Mouse (Mus musculus) G1E (cell line): ENCODE results near the gene Enc1. TPM values are rescaled to one million over a fixed set of nuclear protein-coding genes. Genes with fewer than 3 reads are reported as not detected.

Experiments used
- ATAC-seq: 2 replicates; pipeline ENCODE4 v1.8.0; 2016; ENCODE audit warnings: mild to moderate bottlenecking; ENCODE audit not compliant: insufficient number of reproducible peaks, poor library complexity, low FRiP score, severe bottlenecking; ENCODE audit errors: extremely low read depth
- DNase-seq: peaks from one replicate; pipeline ENCODE4 v3.0.0; 2012; ENCODE audit warnings: low spot score
- H3K27me3 ChIP-seq: 2 replicates; pipeline ENCODE4 v1.6.1; 2012; ENCODE audit warnings: mild to moderate bottlenecking, low read length, inconsistent platforms; ENCODE audit not compliant: insufficient read depth
- H3K36me3 ChIP-seq: replicated peaks from 2 replicates; pipeline ENCODE3; 2012; ENCODE audit warnings: mild to moderate bottlenecking, inconsistent platforms
- H3K4me1 ChIP-seq: 2 replicates; pipeline ENCODE4 v1.6.1; 2012; ENCODE audit warnings: low read depth, low read length, inconsistent platforms, mixed read lengths; ENCODE audit not compliant: insufficient read depth
- H3K4me3 ChIP-seq: 2 replicates; pipeline ENCODE4 v1.5.1; 2012; ENCODE audit warnings: low read depth, mild to moderate bottlenecking, inconsistent platforms, low read length, moderate library complexity, mixed read lengths
- H3K9me3 ChIP-seq: replicated peaks from 2 replicates; pipeline ENCODE4 v1.6.1; 2012; ENCODE audit warnings: inconsistent platforms
- CTCF ChIP-seq: IDR thresholded peaks from 2 replicates; pipeline ENCODE4 v1.5.1; 2012; ENCODE audit warnings: low read depth, low read length, inconsistent platforms, mixed read lengths
- GATA1 ChIP-seq: IDR thresholded peaks from 2 replicates; pipeline ENCODE4 v1.6.1; 2012; ENCODE audit warnings: borderline replicate concordance, low read length, inconsistent platforms, mixed read lengths
- GATA2 ChIP-seq: IDR thresholded peaks from 2 replicates; pipeline ENCODE4 v1.6.1; 2012; ENCODE audit warnings: low read depth, low read length, inconsistent platforms, borderline replicate concordance
- POLR2AphosphoS5 ChIP-seq: IDR thresholded peaks from 2 replicates; pipeline ENCODE4 v1.6.1; 2012; ENCODE audit warnings: low read depth, low read length, inconsistent platforms; ENCODE audit not compliant: insufficient replicate concordance
- TAL1 ChIP-seq: conservative IDR thresholded peaks from 2 replicates; pipeline ENCODE4 v1.6.1; 2012; ENCODE audit warnings: low read depth, low read length, inconsistent platforms, mixed read lengths
- polyA plus RNA-seq: library from polyadenylated mRNA; stranded (reverse); fragments of >175 nt; gene quantifications from 2 replicates; pipeline ENCODE4 v1.2.3, GENCODE M21; 2012
- total RNA-seq, 2 experiments: library from RNA; stranded (forward) in 1 of 2; stranded (reverse) in 1 of 2; fragments of 200-1000 nt in 1 of 2; fragments of >200 nt in 1 of 2; fragmentation: Nextera tagmentation in 1 of 2; gene quantifications; 2 replicates each; pipeline ENCODE4 v1.2.3; 2014 to 2017

The Enc1 gene
- total and polyA plus RNA-seq, 3 experiments, result 0.20 to 0.82 (median 0.38) TPM

DNA sequence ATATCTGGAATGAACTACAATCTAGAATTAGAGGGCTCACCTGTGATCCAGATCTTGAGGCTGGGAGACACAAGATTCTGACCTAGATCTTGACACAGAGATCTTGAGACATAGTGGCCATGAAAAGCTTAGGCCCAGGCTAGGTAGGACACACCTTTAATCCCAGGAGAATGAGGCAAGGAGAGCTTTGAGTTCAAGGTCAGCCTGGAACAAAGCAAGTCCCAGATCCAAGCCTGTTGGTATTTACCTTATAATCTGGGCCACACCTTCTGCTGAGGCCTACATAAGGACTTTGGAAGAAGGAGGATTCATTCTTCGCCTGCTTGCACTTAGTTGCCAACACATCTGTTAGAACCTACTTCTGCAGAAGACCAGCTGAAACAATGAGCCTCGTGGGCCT is 41.8 kb upstream of the Enc1 start:
- Histone ChIP-seq H3K4me3 (no peak overlapping the region), H3K4me1 (peaks cover 39% of the 10 kb centered on the region), H3K36me3 (peaks cover 13% of the 10 kb centered on the region), H3K27me3 (peaks cover 7% of the 10 kb centered on the region; the same call in 1 of the 2 replicates), H3K9me3 (no peaks in the 10 kb centered on the region)
- TF ChIP-seq CTCF, result no peak
- ATAC-seq (no peak), DNase-seq (no peak)

- Histone ChIP-seq H3K9me3 (no peaks in the 10 kb centered on the region), H3K27me3 (peaks cover 13% of the 10 kb centered on the region; the same call in 1 of the 2 replicates), H3K4me1 (peaks cover 54% of the 10 kb centered on the region), H3K4me3 (no peak overlapping the region), H3K36me3 (peaks cover 4% of the 10 kb centered on the region)
- TF ChIP-seq GATA2, result no peak
- no peak for TF ChIP-seq CTCF
- no peak for TF ChIP-seq TAL1
- no peak for TF ChIP-seq POLR2AphosphoS5
- TF ChIP-seq GATA1, result no peak
- ATAC-seq (no peak), DNase-seq (no peak)
Measured at GRCm38 (mm10) chr13:97201076-97201475, 39.8 kb upstream of the Enc1 start.

DNA sequence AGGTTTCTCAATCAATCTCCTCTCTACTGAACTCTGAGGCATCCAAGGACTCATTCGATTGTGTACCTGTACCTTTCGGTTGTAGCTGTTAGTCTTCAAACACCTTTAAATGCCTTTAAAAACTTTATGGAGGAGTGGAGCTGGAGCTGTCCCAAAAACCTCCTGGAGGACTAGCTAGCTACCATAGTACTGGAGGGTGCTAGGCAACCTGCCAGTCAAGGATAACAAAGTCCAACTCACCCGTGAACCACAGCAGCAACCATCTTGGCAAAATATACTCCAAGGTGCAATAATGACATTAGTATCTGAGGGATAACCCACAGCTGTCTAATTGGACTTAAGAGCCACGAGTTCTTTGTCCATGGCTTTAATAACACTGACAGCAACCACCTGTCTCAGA is 39.0 kb upstream of the Enc1 start:
- ATAC-seq (no peak), DNase-seq (no peak)
- Histone ChIP-seq H3K9me3 (no peaks in the 10 kb centered on the region), H3K27me3 (peaks cover 17% of the 10 kb centered on the region; the same call in 1 of the 2 replicates), H3K36me3 (no peaks in the 10 kb centered on the region), H3K4me1 (peaks cover 46% of the 10 kb centered on the region), H3K4me3 (no peak overlapping the region)
- no peak for TF ChIP-seq GATA1
- TF ChIP-seq TAL1, result no peak
- no peak for TF ChIP-seq GATA2
- no peak for TF ChIP-seq CTCF
- no peak for TF ChIP-seq POLR2AphosphoS5

- peaks cover 29% of the 10 kb centered on the region for H3K4me1 ChIP-seq
- DNase-seq, result peak; percentile 53
Measured at GRCm38 (mm10) chr13:97205052-97205701, 35.7 kb upstream of the Enc1 start.

DNA sequence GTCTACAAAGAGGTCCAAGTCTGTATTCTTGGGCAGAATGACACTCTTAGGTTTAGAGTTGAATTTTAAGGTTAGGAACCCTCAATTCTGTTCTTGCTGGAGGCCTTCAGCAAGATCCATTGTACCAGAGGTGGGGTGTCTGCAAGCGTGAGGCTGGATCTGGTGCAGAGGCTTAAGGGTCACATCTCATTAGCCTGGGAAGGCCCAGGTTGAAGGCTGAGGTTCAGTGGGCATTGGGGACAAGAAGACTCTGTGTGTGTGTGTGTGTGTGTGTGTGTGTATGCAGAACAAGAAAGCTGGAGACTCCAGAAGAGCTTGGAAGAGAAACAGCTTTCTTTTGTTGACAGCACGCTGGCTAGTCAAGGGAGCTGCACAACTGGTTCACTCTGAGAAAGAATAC is 34.9 kb upstream of the Enc1 start:
- ATAC-seq (no peak), DNase-seq (no peak)
- Histone ChIP-seq H3K36me3 (no peaks in the 10 kb centered on the region), H3K27me3 (peaks cover 27% of the 10 kb centered on the region), H3K9me3 (0 out of 2 replicates have a peak, but pooled peaks cover 5% of the 10 kb centered on the region), H3K4me1 (peaks cover 29% of the 10 kb centered on the region), H3K4me3 (no peak overlapping the region)
- TF ChIP-seq POLR2AphosphoS5 (no peak), TAL1 (no peak), GATA2 (no peak), GATA1 (no peak), CTCF (no peak)

More at GRCm38 (mm10) chr13:97205052-97205701, 35.7 kb upstream of the Enc1 start:
- Histone ChIP-seq H3K27me3 (peaks cover 22% of the 10 kb centered on the region), H3K36me3 (no peaks in the 10 kb centered on the region), H3K9me3 (0 out of 2 replicates have a peak, but pooled peaks cover 2% of the 10 kb centered on the region), H3K4me3 (peak overlapping the region; percentile 54; the same call in 1 of the 2 replicates)
- peak; percentile 47; the same call in 1 of the 2 replicates for TF ChIP-seq CTCF
- no peak for TF ChIP-seq GATA1
- ATAC-seq, result peak; percentile 87

DNA sequence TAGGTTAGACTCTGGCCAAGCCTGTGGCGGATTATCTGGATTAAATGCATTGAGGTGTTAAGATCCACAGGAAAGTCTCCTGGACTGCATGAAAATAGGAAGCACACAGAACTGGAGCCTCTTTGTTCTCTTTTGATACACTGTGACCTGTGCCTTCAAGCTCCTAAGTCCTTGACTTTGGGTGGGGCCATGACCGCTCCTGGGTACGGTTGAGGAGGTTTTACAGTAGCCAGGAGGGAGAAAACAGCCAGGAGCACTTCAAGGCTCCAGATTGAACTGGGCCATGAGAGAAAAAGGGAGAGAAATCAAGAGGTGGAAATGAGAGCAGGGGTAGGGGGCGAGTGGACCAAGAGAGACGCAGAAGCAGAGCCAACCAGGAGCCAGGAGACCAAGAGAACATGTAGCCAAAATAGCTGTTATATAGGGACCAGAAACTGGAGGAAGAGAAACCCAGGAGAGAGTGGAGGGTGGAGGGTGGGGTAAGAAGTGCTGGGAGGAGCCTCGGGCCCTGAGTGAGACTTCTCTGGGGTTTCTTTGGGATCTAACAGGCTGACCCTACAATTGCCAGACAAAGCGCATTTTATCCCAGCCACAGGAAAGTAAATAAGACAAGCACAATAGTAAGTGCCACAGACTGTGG is 33.3 kb upstream of the Enc1 start:
- TF ChIP-seq TAL1 (no peak), POLR2AphosphoS5 (no peak), GATA2 (no peak), CTCF (no peak), GATA1 (no peak)
- ATAC-seq, result no peak
- Histone ChIP-seq H3K9me3 (0 out of 2 replicates have a peak, but pooled peaks cover 5% of the 10 kb centered on the region), H3K4me3 (no peak overlapping the region), H3K4me1 (peaks cover 29% of the 10 kb centered on the region), H3K36me3 (no peaks in the 10 kb centered on the region), H3K27me3 (peaks cover 35% of the 10 kb centered on the region)
- DNase-seq, result no peak
